Mouse (Mus musculus) intestine, embryonic 14.5 days (tissue): ENCODE measurements at regions not wholly inside any gene's neighbourhood (a gene's known extent, or its start where the extent isn't known, plus 50 kb on each side); places are given as distances from the start of the nearest gene placed in this dataset.

Source experiments
- ATAC-seq: fragments of 200-750 bp; cut with Nextera tagmentation; replicated peaks from 2 replicates; pipeline ENCODE4 v1.8.0; 2017; ENCODE audit warnings: low read depth, moderate number of reproducible peaks, moderate TSS enrichment, moderate library complexity; ENCODE audit not compliant: low FRiP score, low TSS enrichment
- DNase-seq: peaks from one replicate; pipeline ENCODE4 v3.0.0-alpha.2; 2018; ENCODE audit warnings: low spot score
- H3K27ac ChIP-seq: fragments of 300-500 bp; sonication (generic); 2 replicates; pipeline ENCODE4 v1.5.1; 2014; ENCODE audit warnings: low read depth, mild to moderate bottlenecking, control low read depth
- H3K27me3 ChIP-seq: fragments of 300-500 bp; sonication (generic); replicated peaks from 2 replicates; pipeline ENCODE4 v1.6.1; 2014; ENCODE audit warnings: low read length, control low read depth; ENCODE audit not compliant: control insufficient read depth, insufficient read depth
- H3K36me3 ChIP-seq: fragments of 300-500 bp; sonication (generic); 2 replicates; pipeline ENCODE4 v1.6.1; 2014; ENCODE audit warnings: low read length, control low read depth; ENCODE audit not compliant: control insufficient read depth, insufficient read depth
- H3K4me1 ChIP-seq: fragments of 300-500 bp; sonication (generic); replicated peaks from 2 replicates; pipeline ENCODE4 v1.6.1; 2014; ENCODE audit warnings: low read length, control low read depth, mixed read lengths; ENCODE audit not compliant: control insufficient read depth, insufficient read depth
- H3K4me2 ChIP-seq: fragments of 300-500 bp; sonication (generic); 2 replicates; pipeline ENCODE4 v1.6.1; 2014; ENCODE audit warnings: low read length
- H3K4me3 ChIP-seq: fragments of 300-500 bp; sonication (generic); 2 replicates; pipeline ENCODE4 v1.5.1; 2014; ENCODE audit warnings: low read depth, low read length, control low read depth, mixed read lengths
- H3K9ac ChIP-seq: fragments of 300-500 bp; sonication (generic); 2 replicates; pipeline ENCODE4 v1.6.1; 2014; ENCODE audit warnings: mild to moderate bottlenecking, low read length
- H3K9me3 ChIP-seq: fragments of 300-500 bp; sonication (generic); 2 replicates; pipeline ENCODE4 v1.6.1; 2016; ENCODE audit warnings: low read length, control low read depth; ENCODE audit not compliant: control insufficient read depth
- WGBS: fragments of 180-500 bp; shearing (Covaris S2); extraction: QIAGEN DNeasy Blood & Tissue Kit; methylation state at CpG from one replicate; pipeline ENCODE4 v1.1.7; 2014; 5-methylcytosine and 5-hydroxymethylcytosine counted together

GRCm38 (mm10) chr1:63977956-63978355, 144.1 kb downstream of the Klf7 start:
- no peaks in the 10 kb centered on the region for H3K27me3 ChIP-seq
- ATAC-seq (no peak), DNase-seq (no peak)
- no peak overlapping the region for H3K9ac ChIP-seq
- 77% methylated on average over 7 of the region's 7 CpGs for WGBS
- H3K36me3 ChIP-seq: no peaks in the 10 kb centered on the region
- H3K4me1 ChIP-seq: no peaks in the 10 kb centered on the region
- H3K4me3 ChIP-seq: no peak overlapping the region
- H3K9me3 ChIP-seq: no peaks in the 10 kb centered on the region
- no peak overlapping the region for H3K4me2 ChIP-seq
- H3K27ac ChIP-seq: no peak overlapping the region

GRCm38 (mm10) chr1:63977302-63977888, 144.7 kb downstream of the Klf7 start:
- no peaks in the 10 kb centered on the region for H3K9me3 ChIP-seq
- no peaks in the 10 kb centered on the region for H3K4me1 ChIP-seq
- no peaks in the 10 kb centered on the region for H3K36me3 ChIP-seq
- DNase-seq (no peak), ATAC-seq (no peak)
- no peak overlapping the region for H3K27ac ChIP-seq
- H3K4me2 ChIP-seq: no peak overlapping the region
- WGBS: 73% methylated on average over 4 of the region's 4 CpGs
- H3K27me3 ChIP-seq: no peaks in the 10 kb centered on the region
- H3K4me3 ChIP-seq: no peak overlapping the region
- H3K9ac ChIP-seq: no peak overlapping the region

GRCm38 (mm10) chr1:63976862-63977261, 145.2 kb downstream of the Klf7 start:
- Histone ChIP-seq H3K4me3 (no peak overlapping the region), H3K27ac (no peak overlapping the region), H3K4me2 (no peak overlapping the region), H3K4me1 (no peaks in the 10 kb centered on the region), H3K27me3 (no peaks in the 10 kb centered on the region), H3K36me3 (no peaks in the 10 kb centered on the region), H3K9ac (no peak overlapping the region), H3K9me3 (no peaks in the 10 kb centered on the region)
- 57% methylated on average over 4 of the region's 4 CpGs for WGBS
- ATAC-seq (no peak), DNase-seq (no peak)

GRCm38 (mm10) chr1:63967849-63968248, 154.2 kb downstream of the Klf7 start:
- H3K36me3 ChIP-seq: no peaks in the 10 kb centered on the region
- H3K27me3 ChIP-seq: no peaks in the 10 kb centered on the region
- H3K4me2 ChIP-seq: no peak overlapping the region
- no peak overlapping the region for H3K4me3 ChIP-seq
- H3K27ac ChIP-seq: no peak overlapping the region
- no peak for DNase-seq
- H3K9ac ChIP-seq: no peak overlapping the region
- H3K4me1 ChIP-seq: no peaks in the 10 kb centered on the region
- no peak for ATAC-seq
- H3K9me3 ChIP-seq: no peaks in the 10 kb centered on the region
- WGBS: 89% methylated on average over 11 of the region's 11 CpGs

GRCm38 (mm10) chr1:63965446-63965845, 156.6 kb downstream of the Klf7 start:
- ATAC-seq: no peak
- H3K4me1 ChIP-seq: no peaks in the 10 kb centered on the region
- H3K27ac ChIP-seq: no peak overlapping the region
- H3K9me3 ChIP-seq: no peaks in the 10 kb centered on the region
- DNase-seq: no peak
- H3K9ac ChIP-seq: no peak overlapping the region
- no peak overlapping the region for H3K4me3 ChIP-seq
- no peaks in the 10 kb centered on the region for H3K36me3 ChIP-seq
- no peak overlapping the region for H3K4me2 ChIP-seq
- H3K27me3 ChIP-seq: no peaks in the 10 kb centered on the region

GRCm38 (mm10) chr1:63964519-63964918, 157.6 kb downstream of the Klf7 start:
- Histone ChIP-seq H3K4me3 (no peak overlapping the region), H3K4me2 (no peak overlapping the region), H3K9me3 (no peaks in the 10 kb centered on the region), H3K9ac (no peak overlapping the region), H3K27me3 (no peaks in the 10 kb centered on the region), H3K4me1 (no peaks in the 10 kb centered on the region), H3K36me3 (no peaks in the 10 kb centered on the region), H3K27ac (no peak overlapping the region)
- ATAC-seq (no peak), DNase-seq (no peak)
- 54% methylated on average over 1 of the region's 1 CpGs for WGBS

GRCm38 (mm10) chr1:63955701-63956355, 166.3 kb downstream of the Klf7 start:
- Histone ChIP-seq H3K27ac (no peak overlapping the region), H3K9me3 (no peaks in the 10 kb centered on the region), H3K36me3 (no peaks in the 10 kb centered on the region), H3K27me3 (no peaks in the 10 kb centered on the region), H3K4me1 (no peaks in the 10 kb centered on the region), H3K4me3 (no peak overlapping the region), H3K9ac (no peak overlapping the region), H3K4me2 (no peak overlapping the region)
- ATAC-seq: no peak
- 89% methylated on average over 4 of the region's 4 CpGs for WGBS
- no peak for DNase-seq

- Histone ChIP-seq H3K9ac (no peak overlapping the region), H3K4me2 (no peak overlapping the region), H3K27ac (no peak overlapping the region), H3K27me3 (no peaks in the 10 kb centered on the region), H3K4me3 (no peak overlapping the region), H3K9me3 (no peaks in the 10 kb centered on the region), H3K36me3 (no peaks in the 10 kb centered on the region), H3K4me1 (no peaks in the 10 kb centered on the region)
- DNase-seq (no peak), ATAC-seq (no peak)
- WGBS: 87% methylated on average over 6 of the region's 6 CpGs
Observed at GRCm38 (mm10) chr1:63954876-63955513, 167.1 kb downstream of the Klf7 start.

GRCm38 (mm10) chr1:63954172-63954571, 167.9 kb downstream of the Klf7 start:
- ATAC-seq (no peak), DNase-seq (no peak)
- Histone ChIP-seq H3K4me2 (no peak overlapping the region), H3K4me3 (no peak overlapping the region), H3K27me3 (no peaks in the 10 kb centered on the region), H3K9me3 (no peaks in the 10 kb centered on the region), H3K9ac (no peak overlapping the region), H3K36me3 (no peaks in the 10 kb centered on the region), H3K4me1 (no peaks in the 10 kb centered on the region), H3K27ac (no peak overlapping the region)
- WGBS: 72% methylated on average over 2 of the region's 2 CpGs
